Mouse (Mus musculus): ENCODE measurements around the gene Slc39a10.
"Not testable (repeated sequence)": the region's sequence is repeated elsewhere in the genome, so short reads cannot be mapped to it uniquely, and the experiment has no call there.

The Slc39a10 gene

DNA sequence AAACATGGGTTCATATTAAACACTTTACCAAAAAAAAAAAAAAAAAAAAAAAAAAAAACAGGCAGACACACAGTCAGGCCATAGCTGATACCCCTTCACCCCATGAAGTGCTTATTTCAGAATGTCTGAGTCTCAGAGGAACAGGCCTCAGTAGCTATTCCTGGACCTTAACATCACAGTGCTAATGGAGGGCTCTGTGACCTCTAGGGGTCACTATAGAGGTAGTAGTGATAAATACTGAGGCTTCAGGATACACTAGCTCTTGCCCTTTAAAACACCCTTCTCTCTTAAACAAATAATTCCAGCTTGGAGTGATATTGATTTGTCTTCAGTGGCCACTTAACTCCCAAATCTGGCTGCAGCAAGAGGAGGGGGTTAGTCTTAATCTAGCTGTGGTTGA is 123.3 kb downstream of the Slc39a10 start:
- not testable (repeated sequence) for DNase-seq

DNA sequence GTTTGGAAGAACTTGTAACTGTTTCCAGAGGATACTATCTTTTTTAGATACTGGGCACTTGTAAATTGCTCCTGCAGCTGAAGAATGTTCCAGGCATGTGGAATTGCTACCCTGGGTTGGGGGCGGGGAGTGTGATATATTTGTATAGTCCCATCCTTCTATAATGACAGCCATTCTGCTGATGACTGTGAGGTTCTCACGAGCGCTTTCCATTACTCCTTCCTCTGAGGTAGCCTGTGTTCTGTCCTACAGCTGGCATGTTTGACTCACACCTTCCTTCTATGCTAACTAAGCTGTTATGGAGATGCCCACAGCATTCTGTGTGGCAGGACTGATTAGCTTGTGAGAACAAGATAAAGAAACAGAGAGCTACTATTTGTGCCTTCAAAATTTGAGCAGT is 128.1 kb downstream of the Slc39a10 start:
- DNase-seq: not testable (repeated sequence)
